Mouse (Mus musculus): ENCODE results near the gene Fbxo36. TPM values are rescaled to one million over a fixed set of nuclear protein-coding genes. Genes with fewer than 3 reads are reported as not detected.

Fbxo36 gene
- polyA plus RNA-seq, 1 experiment from 2014 or later, result 25.7 TPM

GRCm38 (mm10) chr1:84838621-84839151 is 955 bp upstream of the Fbxo36 start:
- H3K4me3 ChIP-seq (ENCODE audit: low read length), result peak overlapping the region; percentile 98
- H3K9ac ChIP-seq (ENCODE audit: low read length), result peak overlapping the region; percentile 97
- H3K4me2 ChIP-seq (ENCODE audit: low read depth, low read length), result peak overlapping the region; percentile 58
- no peaks in the 10 kb centered on the region for H3K27me3 ChIP-seq (ENCODE audit: control insufficient read depth, insufficient read depth, low read depth, low read length)
- ATAC-seq (ENCODE audit: low read depth), result peak; percentile 60
- H3K36me3 ChIP-seq (ENCODE audit: control insufficient read depth, insufficient read depth, low read length), result peaks cover 2% of the 10 kb centered on the region
- H3K4me1 ChIP-seq (replicated peaks; ENCODE audit: control insufficient read depth, insufficient read depth, low read length), result peaks cover 3% of the 10 kb centered on the region
- peak overlapping the region; percentile 99 for H3K27ac ChIP-seq (ENCODE audit: low read length)
- 0% methylated on average over 42 of the region's 44 CpGs for WGBS
- H3K9me3 ChIP-seq (ENCODE audit: control insufficient read depth, low read length), result no peaks in the 10 kb centered on the region

- Histone ChIP-seq H3K27ac (ENCODE audit: low read length) (peak within 1 kb of the TSS; percentile 99), H3K27me3 (ENCODE audit: control insufficient read depth, insufficient read depth, low read depth, low read length) (no peaks in the 10 kb centered on the region), H3K9ac (ENCODE audit: low read length) (peak within 1 kb of the TSS; percentile 97), H3K9me3 (ENCODE audit: control insufficient read depth, low read length) (no peaks in the 10 kb centered on the region), H3K36me3 (ENCODE audit: control insufficient read depth, insufficient read depth, low read length) (no peaks in the 10 kb centered on the region), H3K4me2 (ENCODE audit: low read depth, low read length) (peak within 1 kb of the TSS; percentile 73), H3K4me1 (replicated peaks; ENCODE audit: control insufficient read depth, insufficient read depth, low read length) (peaks cover 3% of the 10 kb centered on the region), H3K4me3 (ENCODE audit: low read length) (peak within 1 kb of the TSS; percentile 98)
- WGBS, result 0% methylated on average over 36 of the region's 39 CpGs
- ATAC-seq (ENCODE audit: low read depth), result peak; percentile 63; the same call in 1 of the 2 replicates
Measured at GRCm38 (mm10) chr1:84840018-84840664, 500 bp downstream of the Fbxo36 start, which contains the start of gene Trip12. Trip12 (minus strand) TSS chr1:84840516.

- WGBS, result 65% methylated on average over 3 of the region's 3 CpGs
- no peak overlapping the region for H3K4me3 ChIP-seq (ENCODE audit: low read length)
- H3K9me3 ChIP-seq (ENCODE audit: control insufficient read depth, low read length), result no peaks in the 10 kb centered on the region
- no peaks in the 10 kb centered on the region for H3K27me3 ChIP-seq (ENCODE audit: control insufficient read depth, insufficient read depth, low read depth, low read length)
- ATAC-seq (ENCODE audit: low read depth), result no peak
- H3K27ac ChIP-seq (ENCODE audit: low read length), result no peak overlapping the region
- H3K9ac ChIP-seq (ENCODE audit: low read length), result no peak overlapping the region
- peaks cover 3% of the 10 kb centered on the region for H3K4me1 ChIP-seq (replicated peaks; ENCODE audit: control insufficient read depth, insufficient read depth, low read length)
- peak overlapping the region; percentile 73 for H3K4me2 ChIP-seq (ENCODE audit: low read depth, low read length)
- H3K36me3 ChIP-seq (ENCODE audit: control insufficient read depth, insufficient read depth, low read length), result no peaks in the 10 kb centered on the region
Measured at GRCm38 (mm10) chr1:84841061-84841460, 1.4 kb downstream of the Fbxo36 start.

GRCm38 (mm10) chr1:84843366-84843765 is 3.7 kb downstream of the Fbxo36 start:
- H3K9me3 ChIP-seq (ENCODE audit: control insufficient read depth, low read length), result no peaks in the 10 kb centered on the region
- no peak overlapping the region for H3K27ac ChIP-seq (ENCODE audit: low read length)
- no peak for ATAC-seq (ENCODE audit: low read depth)
- H3K27me3 ChIP-seq (ENCODE audit: control insufficient read depth, insufficient read depth, low read depth, low read length), result no peaks in the 10 kb centered on the region
- no peak overlapping the region for H3K4me3 ChIP-seq (ENCODE audit: low read length)
- H3K4me1 ChIP-seq (replicated peaks; ENCODE audit: control insufficient read depth, insufficient read depth, low read length), result peaks cover 3% of the 10 kb centered on the region; the same call in 1 of the 2 replicates
- H3K36me3 ChIP-seq (ENCODE audit: control insufficient read depth, insufficient read depth, low read length), result no peaks in the 10 kb centered on the region
- no peak overlapping the region for H3K4me2 ChIP-seq (ENCODE audit: low read depth, low read length)
- WGBS, result 81% methylated on average over 2 of the region's 2 CpGs
- no peak overlapping the region for H3K9ac ChIP-seq (ENCODE audit: low read length)

- no peaks in the 10 kb centered on the region for H3K27me3 ChIP-seq (ENCODE audit: control insufficient read depth, insufficient read depth, low read depth, low read length)
- no peak overlapping the region for H3K4me2 ChIP-seq (ENCODE audit: low read depth, low read length)
- no peak overlapping the region for H3K4me3 ChIP-seq (ENCODE audit: low read length)
- ATAC-seq (ENCODE audit: low read depth), result no peak
- H3K9me3 ChIP-seq (ENCODE audit: control insufficient read depth, low read length), result no peaks in the 10 kb centered on the region
- H3K36me3 ChIP-seq (ENCODE audit: control insufficient read depth, insufficient read depth, low read length), result peaks cover 5% of the 10 kb centered on the region; the same call in 1 of the 2 replicates
- 84% methylated on average over 7 of the region's 7 CpGs for WGBS
- no peak overlapping the region for H3K27ac ChIP-seq (ENCODE audit: low read length)
- no peaks in the 10 kb centered on the region for H3K4me1 ChIP-seq (replicated peaks; ENCODE audit: control insufficient read depth, insufficient read depth, low read length)
- no peak overlapping the region for H3K9ac ChIP-seq (ENCODE audit: low read length)
Measured at GRCm38 (mm10) chr1:84847698-84848097, 8.1 kb downstream of the Fbxo36 start.

- H3K4me2 ChIP-seq (ENCODE audit: low read depth, low read length), result no peak overlapping the region
- H3K27ac ChIP-seq (ENCODE audit: low read length), result no peak overlapping the region
- no peak for ATAC-seq (ENCODE audit: low read depth)
- H3K9me3 ChIP-seq (ENCODE audit: control insufficient read depth, low read length), result no peaks in the 10 kb centered on the region
- no peaks in the 10 kb centered on the region for H3K4me1 ChIP-seq (replicated peaks; ENCODE audit: control insufficient read depth, insufficient read depth, low read length)
- peaks cover 5% of the 10 kb centered on the region; the same call in 1 of the 2 replicates for H3K36me3 ChIP-seq (ENCODE audit: control insufficient read depth, insufficient read depth, low read length)
- WGBS, result 90% methylated on average over 3 of the region's 3 CpGs
- no peak overlapping the region for H3K4me3 ChIP-seq (ENCODE audit: low read length)
- no peaks in the 10 kb centered on the region for H3K27me3 ChIP-seq (ENCODE audit: control insufficient read depth, insufficient read depth, low read depth, low read length)
- no peak overlapping the region for H3K9ac ChIP-seq (ENCODE audit: low read length)
Measured at GRCm38 (mm10) chr1:84848335-84848734, 8.7 kb downstream of the Fbxo36 start.

- Histone ChIP-seq H3K4me1 (replicated peaks; ENCODE audit: control insufficient read depth, insufficient read depth, low read length) (no peaks in the 10 kb centered on the region), H3K27me3 (ENCODE audit: control insufficient read depth, insufficient read depth, low read depth, low read length) (no peaks in the 10 kb centered on the region), H3K36me3 (ENCODE audit: control insufficient read depth, insufficient read depth, low read length) (peaks cover 5% of the 10 kb centered on the region; the same call in 1 of the 2 replicates), H3K4me3 (ENCODE audit: low read length) (no peak overlapping the region), H3K27ac (ENCODE audit: low read length) (no peak overlapping the region), H3K4me2 (ENCODE audit: low read depth, low read length) (no peak overlapping the region), H3K9me3 (ENCODE audit: control insufficient read depth, low read length) (no peaks in the 10 kb centered on the region), H3K9ac (ENCODE audit: low read length) (no peak overlapping the region)
- no peak for ATAC-seq (ENCODE audit: low read depth)
- WGBS, result 93% methylated on average over 6 of the region's 6 CpGs
Measured at GRCm38 (mm10) chr1:84848801-84849455, 9.3 kb downstream of the Fbxo36 start.

GRCm38 (mm10) chr1:84849804-84850203 is 10.2 kb downstream of the Fbxo36 start:
- no peak overlapping the region for H3K4me2 ChIP-seq (ENCODE audit: low read depth, low read length)
- no peak overlapping the region for H3K9ac ChIP-seq (ENCODE audit: low read length)
- H3K4me1 ChIP-seq (replicated peaks; ENCODE audit: control insufficient read depth, insufficient read depth, low read length), result no peaks in the 10 kb centered on the region
- peaks cover 5% of the 10 kb centered on the region; the same call in 1 of the 2 replicates for H3K36me3 ChIP-seq (ENCODE audit: control insufficient read depth, insufficient read depth, low read length)
- no peak overlapping the region for H3K27ac ChIP-seq (ENCODE audit: low read length)
- no peaks in the 10 kb centered on the region for H3K27me3 ChIP-seq (ENCODE audit: control insufficient read depth, insufficient read depth, low read depth, low read length)
- no peak overlapping the region for H3K4me3 ChIP-seq (ENCODE audit: low read length)
- H3K9me3 ChIP-seq (ENCODE audit: control insufficient read depth, low read length), result no peaks in the 10 kb centered on the region
- WGBS, result 95% methylated on average over 7 of the region's 7 CpGs
- ATAC-seq (ENCODE audit: low read depth), result no peak

GRCm38 (mm10) chr1:84850471-84850870 is 10.8 kb downstream of the Fbxo36 start:
- ATAC-seq (ENCODE audit: low read depth), result no peak
- WGBS, result 88% methylated on average over 7 of the region's 7 CpGs
- Histone ChIP-seq H3K4me3 (ENCODE audit: low read length) (no peak overlapping the region), H3K9me3 (ENCODE audit: control insufficient read depth, low read length) (no peaks in the 10 kb centered on the region), H3K9ac (ENCODE audit: low read length) (no peak overlapping the region), H3K4me1 (replicated peaks; ENCODE audit: control insufficient read depth, insufficient read depth, low read length) (no peaks in the 10 kb centered on the region), H3K36me3 (ENCODE audit: control insufficient read depth, insufficient read depth, low read length) (peaks cover 5% of the 10 kb centered on the region; the same call in 1 of the 2 replicates), H3K27me3 (ENCODE audit: control insufficient read depth, insufficient read depth, low read depth, low read length) (no peaks in the 10 kb centered on the region), H3K27ac (ENCODE audit: low read length) (no peak overlapping the region), H3K4me2 (ENCODE audit: low read depth, low read length) (no peak overlapping the region)
